Mouse (Mus musculus) forebrain, embryonic 10.5 days (tissue): ENCODE measurements at regions not wholly inside any gene's neighbourhood (a gene's known extent, or its start where the extent isn't known, plus 50 kb on each side); places are given as distances from the start of the nearest gene placed in this dataset.

ENCODE experiments used
- DNase-seq: peaks from one replicate; pipeline ENCODE4 v3.0.0-alpha.2; 2017; ENCODE audit warnings: low spot score; ENCODE audit errors: extremely low spot score
- H3K27ac ChIP-seq: fragments of 300-500 bp; sonication (generic); 2 replicates; pipeline ENCODE4 v1.5.1; 2016; ENCODE audit warnings: mild to moderate bottlenecking
- H3K27me3 ChIP-seq: fragments of 300-500 bp; sonication (generic); 2 replicates; pipeline ENCODE4 v1.6.1; 2016; ENCODE audit warnings: mild to moderate bottlenecking; ENCODE audit not compliant: poor library complexity, severe bottlenecking
- H3K36me3 ChIP-seq: fragments of 300-500 bp; sonication (generic); replicated peaks from 2 replicates; pipeline ENCODE4 v1.6.1; 2016; ENCODE audit warnings: mild to moderate bottlenecking, moderate library complexity
- H3K4me1 ChIP-seq: fragments of 300-500 bp; sonication (generic); 2 replicates; pipeline ENCODE4 v1.6.1; 2016
- H3K4me3 ChIP-seq: fragments of 300-500 bp; sonication (generic); 2 replicates; pipeline ENCODE4 v1.5.1; 2016; ENCODE audit warnings: mild to moderate bottlenecking, moderate library complexity
- H3K9me3 ChIP-seq: fragments of 300-500 bp; sonication (generic); 2 replicates; pipeline ENCODE4 v1.6.1; 2016; ENCODE audit warnings: mild to moderate bottlenecking, moderate library complexity
- WGBS: fragments of 180-500 bp; shearing (Covaris S2); methylation state at CpG from one replicate; pipeline ENCODE4 v1.1.7; 2016; 5-methylcytosine and 5-hydroxymethylcytosine counted together

DNA sequence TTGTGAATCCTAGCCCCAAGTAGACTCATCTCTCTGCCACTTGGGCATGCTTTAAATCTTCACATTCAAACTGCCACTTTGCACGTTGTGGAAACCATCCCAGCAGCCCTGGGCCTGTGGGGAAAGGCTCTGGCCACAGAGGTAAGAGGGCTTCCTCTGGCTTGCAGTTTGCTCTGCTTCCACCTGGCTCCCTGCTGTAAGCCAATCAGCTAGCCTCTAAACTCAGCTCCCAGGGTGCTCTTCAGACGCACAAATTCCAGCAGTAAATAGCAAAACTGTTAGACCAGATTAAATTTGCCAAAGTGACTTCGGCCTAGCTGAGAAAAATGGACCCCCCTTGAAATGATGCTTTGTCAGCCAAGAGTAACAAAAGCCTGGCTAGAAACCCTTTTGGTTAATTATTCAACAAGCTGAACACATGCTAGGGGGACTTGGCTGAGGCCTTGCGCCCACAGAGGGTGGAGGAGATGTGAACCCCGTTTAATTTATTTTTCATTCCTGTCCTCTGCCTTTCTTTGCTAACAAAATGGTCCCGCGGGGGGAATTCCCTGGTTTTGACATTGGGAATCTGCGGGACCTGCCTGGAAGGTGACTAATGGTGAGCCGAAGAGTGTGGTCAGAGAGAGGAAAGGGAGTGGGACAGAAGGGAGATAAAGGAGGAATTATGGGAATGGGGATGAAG, 84.1 kb upstream of the Cops8 start:
- Histone ChIP-seq H3K36me3 (no peaks in the 10 kb centered on the region), H3K4me3 (no peak overlapping the region), H3K9me3 (no peaks in the 10 kb centered on the region), H3K27ac (peak overlapping the region; percentile 54; the same call in 1 of the 2 replicates), H3K4me1 (peaks cover 41% of the 10 kb centered on the region), H3K27me3 (no peaks in the 10 kb centered on the region)
- DNase-seq = no peak
- WGBS = 72% methylated on average over 9 of the region's 9 CpGs

DNA sequence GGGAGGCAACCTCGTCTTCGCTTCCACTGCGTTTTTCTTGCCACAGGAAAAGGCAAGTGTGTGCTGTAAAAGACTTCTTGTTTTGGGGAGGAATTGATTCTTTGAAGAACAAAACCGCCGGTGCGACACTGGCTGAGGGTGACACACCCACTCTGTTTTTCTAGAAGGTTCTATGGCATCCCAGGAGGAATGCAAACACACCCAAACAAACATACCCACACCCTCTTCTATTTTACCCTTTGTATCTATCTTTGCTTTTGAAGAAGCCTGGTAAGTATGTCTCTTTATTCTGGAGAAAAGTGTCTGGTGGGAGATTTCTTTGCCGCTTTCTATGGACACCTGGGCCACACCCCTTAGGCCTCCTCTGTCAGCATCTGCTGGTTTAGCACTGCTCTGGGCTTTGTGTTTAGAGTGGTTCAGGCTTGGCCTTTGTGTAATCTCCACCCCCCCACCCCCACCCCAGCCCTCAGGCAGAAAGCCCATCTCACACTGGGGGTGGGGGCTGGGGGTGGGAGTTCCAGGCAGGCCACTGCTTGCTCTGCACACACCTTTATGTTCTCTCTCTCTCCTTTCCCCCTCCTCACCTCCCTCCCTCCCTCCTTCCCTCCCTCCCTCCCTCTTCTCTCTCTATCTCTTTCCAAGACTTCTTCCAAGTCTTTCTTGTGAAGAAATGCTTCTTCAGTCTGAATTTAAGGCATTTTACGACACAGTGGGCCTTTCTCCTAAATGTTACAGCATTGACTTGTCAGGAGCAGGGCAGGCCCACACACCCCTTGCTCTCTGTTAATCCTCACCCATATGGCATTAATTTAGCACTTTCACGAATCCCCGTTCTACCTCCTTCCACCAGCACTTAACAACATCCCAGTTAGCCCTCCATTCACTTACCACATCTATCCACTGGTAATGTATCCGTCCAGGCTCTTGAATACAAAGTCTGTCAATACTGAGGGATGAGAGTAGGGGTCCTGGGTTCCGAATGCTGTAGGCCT, 83.2 kb upstream of the Cops8 start:
- no peaks in the 10 kb centered on the region for H3K27me3 ChIP-seq
- peak overlapping the region; percentile 54; the same call in 1 of the 2 replicates for H3K27ac ChIP-seq
- H3K9me3 ChIP-seq = no peaks in the 10 kb centered on the region
- H3K4me1 ChIP-seq = peaks cover 42% of the 10 kb centered on the region
- no peaks in the 10 kb centered on the region for H3K36me3 ChIP-seq
- 72% methylated on average over 12 of the region's 12 CpGs for WGBS
- no peak overlapping the region for H3K4me3 ChIP-seq
- DNase-seq = no peak

DNA sequence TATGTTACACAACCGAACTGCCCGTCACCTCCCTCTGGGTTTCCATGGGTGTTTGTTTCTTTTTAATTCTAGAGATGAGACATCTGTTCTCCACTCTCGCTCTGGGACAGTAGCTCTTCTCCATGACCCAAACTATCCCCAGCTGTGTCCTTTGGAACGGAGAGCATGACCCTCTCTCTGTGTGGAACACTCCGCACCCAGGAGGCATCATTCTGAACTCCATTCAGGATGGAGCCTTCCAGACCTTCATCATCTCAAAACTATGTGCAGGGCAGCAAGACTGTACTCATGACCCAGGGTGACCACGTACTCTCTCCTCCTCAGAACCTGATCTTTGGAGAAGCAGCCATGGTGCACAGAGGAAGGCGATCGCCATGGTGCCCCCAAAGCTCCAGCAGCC, 80.5 kb upstream of the Cops8 start:
- Histone ChIP-seq H3K27me3 (no peaks in the 10 kb centered on the region), H3K36me3 (no peaks in the 10 kb centered on the region), H3K4me1 (peaks cover 35% of the 10 kb centered on the region), H3K4me3 (no peak overlapping the region), H3K27ac (no peak overlapping the region), H3K9me3 (no peaks in the 10 kb centered on the region)
- WGBS = 88% methylated on average over 8 of the region's 8 CpGs
- DNase-seq = no peak

DNA sequence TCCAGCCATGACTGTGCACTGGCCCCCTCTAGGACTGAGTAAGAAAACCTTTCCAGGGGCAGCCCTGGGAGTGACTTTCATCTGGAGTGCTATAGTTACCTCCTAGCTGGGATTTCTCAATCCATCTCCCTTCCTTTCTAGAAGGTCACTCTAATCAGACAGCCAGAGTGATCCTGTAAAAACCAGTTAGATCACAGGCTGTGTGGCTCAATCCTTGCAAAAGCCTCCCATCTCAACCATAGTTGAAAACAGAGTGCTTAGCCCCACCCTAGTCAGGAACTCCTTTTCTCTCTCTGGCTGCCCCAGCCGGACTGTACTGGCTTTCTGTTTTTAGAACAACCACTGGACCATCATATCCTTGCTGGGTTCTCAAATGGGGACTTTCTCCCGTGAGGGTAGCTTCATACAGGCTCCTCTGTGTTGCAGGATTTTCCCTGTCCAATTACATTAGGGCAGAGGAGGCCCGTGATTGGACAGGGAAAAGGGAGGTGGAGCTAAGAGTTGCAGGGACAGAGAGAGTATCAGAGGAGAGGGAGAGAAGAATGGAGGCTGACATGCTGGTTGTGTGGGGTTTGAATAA, 78.0 kb upstream of the Cops8 start:
- no peak for DNase-seq
- 18% methylated on average over 3 of the region's 3 CpGs for WGBS
- no peak overlapping the region for H3K27ac ChIP-seq

DNA sequence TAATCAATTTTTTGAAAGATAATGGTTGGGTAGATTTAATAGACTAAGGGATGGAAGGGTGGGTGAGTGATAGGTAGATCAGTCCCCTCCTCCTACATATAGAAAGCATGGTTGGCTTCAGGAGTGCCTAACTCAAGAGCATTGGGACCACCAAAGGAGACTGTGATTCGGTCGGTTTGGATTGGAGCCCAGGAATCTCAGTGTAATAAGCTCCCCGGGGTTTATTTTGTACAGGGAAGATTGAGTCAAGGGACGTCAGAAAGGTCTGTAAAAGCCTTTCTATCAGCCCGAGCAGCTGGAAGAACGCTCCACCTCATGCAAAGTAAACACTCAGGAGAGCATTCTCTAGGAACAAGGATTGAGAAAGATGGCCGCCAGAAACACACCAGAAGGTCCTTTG, 76.5 kb upstream of the Cops8 start:
- H3K27ac ChIP-seq = no peak overlapping the region
- H3K27me3 ChIP-seq = no peaks in the 10 kb centered on the region
- no peak for DNase-seq
- no peaks in the 10 kb centered on the region for H3K36me3 ChIP-seq
- WGBS = 85% methylated on average over 7 of the region's 7 CpGs
- H3K4me3 ChIP-seq = no peak overlapping the region
- H3K9me3 ChIP-seq = no peaks in the 10 kb centered on the region; the same call in 1 of the 2 replicates
- H3K4me1 ChIP-seq = peaks cover 22% of the 10 kb centered on the region

More for the DNA sequence above, 78.0 kb upstream of the Cops8 start:
- no peak overlapping the region for H3K4me3 ChIP-seq
- no peaks in the 10 kb centered on the region for H3K27me3 ChIP-seq
- no peaks in the 10 kb centered on the region; the same call in 1 of the 2 replicates for H3K9me3 ChIP-seq
- no peaks in the 10 kb centered on the region for H3K36me3 ChIP-seq
- peaks cover 34% of the 10 kb centered on the region for H3K4me1 ChIP-seq

DNA sequence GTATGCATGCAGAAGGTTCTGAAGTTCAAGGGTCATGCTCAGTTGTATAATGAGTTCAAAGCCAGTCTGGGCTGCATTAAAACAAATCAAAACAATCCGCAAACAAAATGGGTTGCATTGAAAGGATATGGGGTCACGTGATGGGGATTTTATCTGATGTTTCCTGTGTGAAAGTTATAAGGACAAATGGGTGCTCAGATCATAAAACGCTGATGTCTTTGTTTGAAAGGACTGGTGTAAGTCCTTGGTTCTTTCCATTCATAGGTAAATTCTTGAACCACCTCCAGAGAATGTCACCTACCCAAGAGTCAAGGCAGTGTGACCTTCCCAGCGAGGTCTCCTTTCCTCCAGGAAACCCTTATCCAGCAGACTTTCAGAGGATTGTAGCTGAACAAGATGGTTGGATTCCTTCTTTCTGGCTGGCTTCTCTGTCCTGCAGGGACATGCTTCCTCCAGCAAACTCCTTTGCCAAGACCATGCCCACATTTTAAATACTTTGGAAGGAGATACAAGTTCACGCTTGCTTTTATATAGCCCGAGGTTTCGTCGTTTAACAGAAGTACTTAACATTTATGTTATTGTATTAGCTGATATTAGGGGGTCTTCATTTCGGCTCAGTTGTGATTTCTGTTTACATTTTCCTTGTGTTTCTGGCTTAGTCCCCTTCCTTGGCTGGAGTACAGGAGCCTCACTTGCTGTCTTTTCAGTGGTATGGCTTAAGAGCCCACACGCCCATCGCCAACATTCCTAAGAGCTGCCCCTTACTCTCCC, 74.6 kb upstream of the Cops8 start:
- H3K4me1 ChIP-seq = peaks cover 36% of the 10 kb centered on the region
- H3K4me3 ChIP-seq = no peak overlapping the region
- 80% methylated on average over 11 of the region's 11 CpGs for WGBS
- no peaks in the 10 kb centered on the region for H3K27me3 ChIP-seq
- H3K9me3 ChIP-seq = no peaks in the 10 kb centered on the region; the same call in 1 of the 2 replicates
- no peak overlapping the region for H3K27ac ChIP-seq
- H3K36me3 ChIP-seq = no peaks in the 10 kb centered on the region
- no peak for DNase-seq

DNA sequence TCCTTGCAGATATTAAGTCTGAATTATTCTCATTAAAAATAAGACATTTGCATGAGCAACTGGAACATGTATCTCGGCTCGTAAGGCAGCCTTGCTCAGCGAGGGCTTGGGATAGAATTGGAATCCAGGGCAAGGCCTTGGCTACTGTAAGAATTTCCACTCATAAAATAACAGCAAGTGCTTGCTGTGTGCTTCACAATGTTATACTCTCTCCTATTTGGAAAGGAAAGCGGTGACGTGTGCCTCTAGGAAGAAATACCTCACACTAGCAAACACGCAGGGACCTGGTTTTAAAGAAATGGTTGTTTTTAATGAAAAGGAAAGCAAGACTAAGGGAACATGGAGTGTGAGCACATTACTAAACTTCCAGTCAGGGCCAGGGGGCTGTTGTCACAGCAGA, 69.3 kb upstream of the Cops8 start:
- no peak for DNase-seq
- no peaks in the 10 kb centered on the region; the same call in 1 of the 2 replicates for H3K9me3 ChIP-seq
- H3K4me3 ChIP-seq = no peak overlapping the region
- no peak overlapping the region for H3K27ac ChIP-seq
- 95% methylated on average over 6 of the region's 6 CpGs for WGBS
- no peaks in the 10 kb centered on the region for H3K27me3 ChIP-seq
- H3K4me1 ChIP-seq = peaks cover 23% of the 10 kb centered on the region
- no peaks in the 10 kb centered on the region for H3K36me3 ChIP-seq

DNA sequence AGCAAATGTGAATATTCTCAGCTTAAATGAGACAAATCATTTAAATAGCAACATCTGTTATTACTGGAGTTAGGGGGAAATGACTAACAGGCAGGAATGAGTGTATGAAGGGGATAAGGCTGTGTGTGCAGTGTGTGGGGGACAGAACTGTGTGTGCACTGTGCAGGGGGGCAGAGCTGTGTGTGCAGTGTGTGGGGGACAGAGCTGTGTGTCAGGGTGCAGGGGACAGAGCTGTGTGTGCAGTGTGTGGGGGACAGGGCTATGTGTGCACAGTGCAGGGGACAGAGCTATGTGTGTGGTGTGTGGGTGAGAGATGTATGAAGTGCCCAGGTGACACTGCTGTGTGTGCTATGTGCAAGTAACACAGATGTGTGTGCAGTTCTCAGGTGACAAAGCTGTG, 66.7 kb upstream of the Cops8 start:
- Histone ChIP-seq H3K4me3 (no peak overlapping the region), H3K4me1 (peaks cover 20% of the 10 kb centered on the region), H3K9me3 (peaks cover 1% of the 10 kb centered on the region; the same call in 1 of the 2 replicates), H3K27me3 (no peaks in the 10 kb centered on the region), H3K36me3 (no peaks in the 10 kb centered on the region), H3K27ac (no peak overlapping the region)
- DNase-seq = no peak

DNA sequence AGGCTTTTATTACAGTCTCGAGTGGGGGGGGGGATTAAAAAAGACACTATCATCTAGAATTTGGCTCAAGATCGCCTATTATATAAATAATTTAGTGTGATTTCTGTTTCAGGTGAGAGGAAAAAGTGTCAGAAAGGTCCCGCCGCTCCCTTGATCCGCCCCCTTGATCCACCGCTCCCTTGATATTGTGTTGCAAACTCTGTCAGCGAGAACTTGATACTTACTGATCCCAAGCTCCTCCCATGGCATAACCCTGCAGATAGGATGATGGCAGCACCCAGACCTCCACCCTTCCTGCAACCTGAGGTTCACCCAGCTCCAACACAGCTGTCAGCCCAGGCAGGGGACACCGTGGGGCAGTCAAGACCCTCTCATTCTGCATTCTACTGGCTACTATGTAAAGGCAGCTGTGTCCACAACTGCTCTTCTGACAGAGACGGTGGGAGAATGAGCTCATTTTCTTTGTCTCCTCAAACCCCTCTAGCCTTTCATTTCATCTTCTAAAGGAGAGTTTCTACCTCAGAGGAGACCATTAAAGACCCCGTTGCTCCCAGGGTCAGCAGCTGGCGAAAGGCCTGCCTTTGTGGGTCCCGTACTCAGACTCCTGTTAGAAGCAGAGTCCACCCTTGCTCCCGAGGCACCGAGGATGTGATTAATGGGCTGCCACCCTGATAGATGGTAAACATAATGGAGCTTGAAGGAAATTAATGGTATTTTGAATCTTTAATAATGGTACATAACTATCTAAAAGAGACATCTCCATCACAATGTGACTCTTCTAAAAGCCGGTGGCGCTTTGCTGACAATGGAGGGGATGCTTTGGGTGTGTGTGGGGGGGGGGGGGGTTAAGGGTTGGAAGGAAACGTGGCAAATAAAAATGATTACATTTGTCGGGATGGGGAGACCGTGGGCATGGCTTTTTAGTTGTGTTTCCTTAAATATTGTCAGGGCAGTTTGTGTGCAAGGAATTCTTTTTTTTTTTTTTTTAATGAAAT, 58.7 kb upstream of the Cops8 start:
- peak overlapping the region; percentile 54 for H3K27ac ChIP-seq
- WGBS = 35% methylated on average over 19 of the region's 19 CpGs

DNA sequence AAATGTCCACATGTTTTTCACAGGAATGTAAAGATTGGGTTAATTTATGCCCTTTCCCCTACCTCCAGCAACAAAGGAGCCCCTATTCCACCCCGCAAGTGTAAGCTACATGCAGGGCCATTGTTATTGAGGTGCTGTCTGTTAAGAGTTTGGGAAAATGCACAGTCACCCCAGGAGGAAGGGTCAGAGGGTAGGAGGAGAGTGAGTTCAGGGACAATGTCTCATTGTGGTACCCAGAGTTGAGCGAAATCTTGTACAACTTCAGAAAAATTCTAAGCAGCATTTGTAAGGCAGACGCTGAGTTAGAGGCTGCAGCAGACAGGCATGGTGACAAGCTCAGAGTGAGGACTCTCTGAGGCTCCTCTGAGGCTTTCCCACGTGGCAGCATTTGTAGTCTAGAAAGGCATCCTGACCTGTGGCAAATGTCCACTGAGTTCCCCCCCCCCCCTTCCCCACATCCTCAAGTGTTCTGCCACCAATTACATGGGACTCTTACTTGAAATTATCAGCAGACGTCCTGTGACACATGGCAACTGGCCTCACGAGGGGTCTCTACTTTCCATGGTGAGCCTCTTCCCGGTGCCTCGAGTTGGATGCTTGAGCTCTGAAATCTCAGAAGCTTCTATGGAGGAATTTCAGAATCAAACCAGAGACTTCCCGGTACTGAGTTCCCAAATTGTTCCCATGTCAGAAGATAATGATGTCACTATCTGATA, 57.8 kb upstream of the Cops8 start:
- Histone ChIP-seq H3K4me3 (no peak overlapping the region), H3K4me1 (peaks cover 24% of the 10 kb centered on the region), H3K27ac (peak overlapping the region; percentile 54), H3K36me3 (no peaks in the 10 kb centered on the region), H3K27me3 (no peaks in the 10 kb centered on the region), H3K9me3 (peaks cover 11% of the 10 kb centered on the region)
- peak; percentile 25 for DNase-seq
- WGBS = 47% methylated on average over 9 of the region's 9 CpGs

More for the DNA sequence above, 58.7 kb upstream of the Cops8 start:
- DNase-seq = no peak
- Histone ChIP-seq H3K36me3 (no peaks in the 10 kb centered on the region), H3K4me1 (peaks cover 24% of the 10 kb centered on the region), H3K27me3 (no peaks in the 10 kb centered on the region), H3K4me3 (no peak overlapping the region), H3K9me3 (peaks cover 11% of the 10 kb centered on the region)

DNA sequence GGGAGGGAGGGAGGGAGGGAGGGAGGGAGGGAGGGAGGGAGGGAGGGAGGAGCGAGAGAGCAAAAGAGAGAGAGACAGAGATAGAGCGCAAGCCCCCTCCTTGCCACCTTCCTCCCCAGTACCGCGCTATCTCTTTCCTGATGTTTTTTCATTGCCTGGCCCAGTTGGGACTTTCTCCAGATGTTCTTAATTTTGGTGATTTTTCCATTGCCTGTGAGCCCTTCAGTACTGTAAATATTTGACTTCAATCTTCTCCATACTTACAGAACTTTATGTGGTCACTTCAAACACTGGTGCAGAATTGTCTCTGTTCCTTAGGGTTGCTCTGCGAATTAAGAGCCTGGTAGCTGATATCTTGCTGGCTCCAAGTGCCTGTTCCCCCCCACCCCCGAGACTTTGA, 50.1 kb upstream of the Cops8 start:
- H3K27me3 ChIP-seq = no peaks in the 10 kb centered on the region
- H3K27ac ChIP-seq = no peak overlapping the region
- DNase-seq = no peak
- no peaks in the 10 kb centered on the region; the same call in 1 of the 2 replicates for H3K9me3 ChIP-seq
- 91% methylated on average over 6 of the region's 6 CpGs for WGBS
- H3K4me3 ChIP-seq = no peak overlapping the region
- H3K4me1 ChIP-seq = peaks cover 18% of the 10 kb centered on the region
- H3K36me3 ChIP-seq = no peaks in the 10 kb centered on the region
